Mouse (Mus musculus): ENCODE measurements at regions not wholly inside any gene's neighbourhood (a gene's known extent, or its start where the extent isn't known, plus 50 kb on each side); places are given as distances from the start of the nearest gene placed in this dataset.

DNA sequence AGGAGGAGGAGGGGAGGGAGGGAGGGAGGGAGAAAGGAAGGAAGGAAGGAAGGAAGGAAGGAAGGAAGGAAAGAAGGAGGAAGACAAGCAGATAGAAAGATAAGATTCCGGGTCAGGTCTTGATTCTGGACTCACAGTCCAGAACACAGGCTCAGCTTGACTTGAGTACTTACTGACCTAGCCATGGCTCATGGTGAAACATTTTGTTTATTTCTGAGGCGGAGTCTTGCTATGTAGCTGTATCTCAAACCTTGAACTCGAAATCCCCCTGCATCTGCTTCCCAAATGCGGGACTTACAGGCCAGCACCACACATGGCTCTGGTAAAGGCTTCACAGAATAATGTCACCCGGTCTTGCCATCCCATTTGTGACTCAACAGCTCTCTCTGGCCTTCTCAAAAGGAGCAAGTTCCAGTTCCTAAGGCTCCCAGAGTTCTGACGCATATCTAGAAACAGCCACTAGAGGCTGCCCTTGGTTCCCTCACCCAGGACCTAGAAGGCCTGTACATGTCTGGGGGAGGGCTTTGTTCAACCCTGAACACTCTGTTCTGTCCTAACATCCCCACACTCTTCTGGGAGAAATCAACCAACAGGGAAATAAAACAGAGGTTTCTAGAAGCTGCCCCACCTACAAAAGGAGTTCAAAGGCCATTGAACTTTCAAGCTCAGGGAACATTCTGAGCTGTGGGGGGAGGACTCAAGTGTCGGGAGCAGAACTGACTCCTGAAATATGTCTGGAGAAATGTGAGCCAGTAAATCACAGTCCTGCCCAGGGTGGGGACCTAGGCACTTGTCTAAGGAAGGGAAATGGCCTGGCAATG is 56.2 kb upstream of the Akap13 start:
- in situ Hi-C loops (cut with MseI, MboI), result no loop called here

DNA sequence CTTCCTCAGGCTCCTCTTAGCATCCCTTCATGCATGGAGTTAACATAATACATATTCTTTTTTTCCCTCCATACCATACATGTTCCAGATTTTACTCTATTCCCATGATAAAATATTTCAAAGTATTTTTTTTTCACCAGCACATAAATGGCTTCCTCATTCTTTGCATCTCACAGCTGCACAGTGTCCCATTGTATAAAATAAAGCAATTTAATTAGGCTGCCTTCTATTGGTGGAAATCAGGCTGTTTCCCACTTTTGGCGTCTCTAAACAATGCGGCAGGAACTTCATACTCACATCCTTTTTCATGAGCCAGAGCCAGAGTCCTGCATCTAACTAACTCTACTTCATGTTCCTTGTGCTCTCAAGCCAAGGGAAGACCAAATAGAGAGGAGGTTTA is 54.9 kb upstream of the Akap13 start:
- in situ Hi-C loops (cut with MseI, MboI), result no loop called here

DNA sequence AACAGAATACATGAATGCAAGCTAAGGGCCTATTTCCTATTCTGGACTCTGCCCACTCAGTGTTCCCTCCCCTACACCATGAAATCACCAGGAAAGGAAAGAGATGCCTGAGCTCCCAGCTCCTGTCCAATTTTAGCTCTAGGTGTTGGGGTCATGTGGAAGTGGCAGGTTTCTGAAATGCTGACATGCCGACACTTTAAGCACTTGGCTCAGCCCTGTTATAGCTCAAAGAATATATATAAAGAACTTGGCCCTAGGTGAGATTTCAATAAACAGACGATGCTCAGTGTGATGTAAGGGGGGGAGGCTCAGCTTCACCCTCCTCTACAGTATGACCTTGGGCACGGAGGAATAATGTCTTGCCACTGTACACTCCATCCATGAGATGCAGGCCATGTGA is 50.4 kb upstream of the Akap13 start:
- in situ Hi-C loops (cut with MseI, MboI), result no loop called here
